ENCODE assay signal across 1 mouse cellular context in the genomic region with DNA sequence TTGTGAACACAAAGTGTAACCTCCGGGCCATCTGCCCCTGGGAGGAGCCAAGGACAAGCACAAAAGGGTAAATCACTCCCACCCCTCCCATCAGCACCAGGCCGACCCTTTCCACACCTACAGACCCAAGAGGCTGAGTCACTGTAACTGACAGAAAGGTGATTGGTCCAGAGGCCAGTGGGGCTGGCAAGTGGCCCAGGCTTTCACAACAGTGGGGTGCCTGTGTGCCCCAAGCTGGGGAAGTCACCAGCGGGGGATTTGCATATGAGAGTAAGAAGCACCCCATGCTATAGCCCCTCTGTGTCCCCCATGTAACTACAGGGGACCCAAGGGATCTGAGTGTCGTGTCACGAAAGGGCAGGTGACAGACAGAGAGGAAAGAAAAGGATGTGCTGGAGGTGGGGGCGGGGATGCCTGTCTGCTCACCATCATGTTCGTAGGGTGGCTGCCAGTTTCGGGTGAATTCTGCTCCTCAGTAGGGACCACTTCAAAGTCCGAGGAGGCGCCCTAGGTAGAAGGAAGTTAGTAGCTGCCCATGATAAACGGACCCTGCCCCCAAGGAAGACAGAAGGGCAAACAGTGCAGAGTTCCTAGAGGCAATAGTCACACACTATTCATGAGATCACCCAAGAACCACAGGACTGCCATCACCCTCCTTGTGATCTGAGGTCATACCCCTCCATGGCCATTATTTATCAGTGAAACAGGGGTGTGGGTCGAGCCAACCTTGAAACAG.
TF ChIP-seq lines count a peak whose summit lies in the region.

No protein-coding gene starts in this region.

TF ChIP-seq in MEL, 35 proteins besides CTCF, POLR2A, EP300 and RAD21:
- TF ChIP-seq MEF2A (IDR thresholded peaks at IDR 0.05; ENCODE audit: extremely low read depth, insufficient replicate concordance, low read depth, low read length, poor library complexity, severe bottlenecking): no peak
- peak; percentile 53; the same call in 1 of the 2 replicates for TF ChIP-seq MYC (IDR thresholded peaks at IDR 0.05; ENCODE audit: low read depth, low read length)
- peak; percentile 52; the same call in 1 of the 2 replicates for TF ChIP-seq GABPA (IDR thresholded peaks at IDR 0.05; ENCODE audit: low read depth, low read length)
- 0 out of 2 replicates have a peak, but pooled peaks have one; percentile 39 for TF ChIP-seq JUND (IDR thresholded peaks at IDR 0.05; ENCODE audit: low read depth, low read length)
- TF ChIP-seq NELFE (IDR thresholded peaks at IDR 0.05; ENCODE audit: low read depth, low read length): peak; percentile 59
- TF ChIP-seq USF1 (IDR thresholded peaks at IDR 0.05; ENCODE audit: low read depth, low read length): no peak
- TF ChIP-seq HCFC1 (IDR thresholded peaks at IDR 0.05; ENCODE audit: low read depth, low read length): 0 out of 2 replicates have a peak, but pooled peaks have one; percentile 30
- TF ChIP-seq MAX (IDR thresholded peaks at IDR 0.05; ENCODE audit: low read length): peak; percentile 39; the same call in 1 of the 2 replicates
- TF ChIP-seq MAZ (IDR thresholded peaks at IDR 0.05; ENCODE audit: low read depth, low read length): peak; percentile 77; the same call in 1 of the 2 replicates
- no peak for TF ChIP-seq POLR2AphosphoS2 (IDR thresholded peaks at IDR 0.05; ENCODE audit: low read length)
- TF ChIP-seq SMC3 (IDR thresholded peaks at IDR 0.05; ENCODE audit: low read depth, low read length): no peak
- peak; percentile 83 for TF ChIP-seq MYB (IDR thresholded peaks at IDR 0.05; ENCODE audit: low read depth, low read length)
- TF ChIP-seq CHD2 (IDR thresholded peaks at IDR 0.05; ENCODE audit: low read length): peak; percentile 21; the same call in 1 of the 2 replicates
- TF ChIP-seq SIN3A (IDR thresholded peaks at IDR 0.05; ENCODE audit: low read length): peak; percentile 50
- no peak for TF ChIP-seq RCOR1 (IDR thresholded peaks at IDR 0.05; ENCODE audit: low read depth, low read length)
- TF ChIP-seq TCF12 (IDR thresholded peaks at IDR 0.05; ENCODE audit: low read depth, low read length): 0 out of 2 replicates have a peak, but pooled peaks have one; percentile 31
- 0 out of 2 replicates have a peak, but pooled peaks have one; percentile 51 for TF ChIP-seq TBP (IDR thresholded peaks at IDR 0.05; ENCODE audit: low read depth, low read length)
TF ChIP-seq in MEL: peak in this region for 12.
